Mouse (Mus musculus) CH12.LX (cell line): ENCODE data around the gene Uxs1. TPM values are rescaled to one million over a fixed set of nuclear protein-coding genes. Genes with fewer than 3 reads are reported as not detected.

ENCODE experiments used
- DNase-seq: peaks from one replicate; pipeline ENCODE4 v3.0.0-alpha.2; 2013; ENCODE audit errors: extremely low read depth
- H3K27ac ChIP-seq: 2 replicates; pipeline ENCODE4 v1.5.1; 2012; ENCODE audit warnings: low read depth, mild to moderate bottlenecking, control low read depth, moderate library complexity; ENCODE audit not compliant: insufficient read depth
- H3K27me3 ChIP-seq: replicated peaks from 2 replicates; pipeline ENCODE3; 2012; ENCODE audit warnings: inconsistent platforms
- H3K36me3 ChIP-seq, 2 experiments: replicated peaks in 1 of 2; 2 replicates each; pipeline versions ENCODE3 to v1.6.1; 2012; ENCODE audit warnings: inconsistent platforms in 1 of 2, low read length in 1 of 2, mild to moderate bottlenecking in 1 of 2, mixed read lengths in 1 of 2, moderate library complexity in 1 of 2; ENCODE audit not compliant: control insufficient read depth in 1 of 2, insufficient read depth in 1 of 2
- H3K4me1 ChIP-seq, 2 experiments: 2 replicates each; pipeline ENCODE4 v1.6.1; 2012; ENCODE audit warnings: inconsistent platforms in 1 of 2, moderate library complexity in 1 of 2; ENCODE audit not compliant: insufficient read depth in 2 of 2, control insufficient read depth in 1 of 2
- H3K4me2 ChIP-seq: 2 replicates; pipeline ENCODE4 v1.6.1; 2012; ENCODE audit warnings: low read depth, mild to moderate bottlenecking, control low read depth; ENCODE audit not compliant: poor library complexity, insufficient read depth, severe bottlenecking
- H3K4me3 ChIP-seq, 3 experiments: fragments of 150-350 bp in 1 of 3; sonication (generic) in 1 of 3; replicated peaks in 1 of 3; 2 replicates each; pipeline versions ENCODE3 to v1.5.1; 2011 to 2012; ENCODE audit warnings: low read depth in 2 of 3, low read length in 2 of 3, mild to moderate bottlenecking in 2 of 3, moderate library complexity in 2 of 3, control low read depth in 1 of 3, improper control_type of control experiment in 1 of 3, inconsistent platforms in 1 of 3, mixed read lengths in 1 of 3; ENCODE audit not compliant: poor library complexity in 1 of 3
- H3K79me2 ChIP-seq: replicated peaks from 2 replicates; pipeline ENCODE4 v1.6.1; 2012; ENCODE audit warnings: mild to moderate bottlenecking, moderate library complexity; ENCODE audit not compliant: control insufficient read depth, poor library complexity, insufficient read depth, severe bottlenecking; ENCODE audit errors: extremely low read depth
- H3K9ac ChIP-seq: 2 replicates; pipeline ENCODE4 v1.6.1; 2012; ENCODE audit warnings: low read depth, mild to moderate bottlenecking, control low read depth, moderate library complexity; ENCODE audit not compliant: insufficient read depth
- H3K9me3 ChIP-seq: replicated peaks from 2 replicates; pipeline ENCODE3; 2012; ENCODE audit warnings: low read length, inconsistent platforms, mixed read lengths
- BHLHE40 ChIP-seq: IDR thresholded peaks from 2 replicates; pipeline ENCODE4 v1.6.1; 2011; ENCODE audit warnings: mild to moderate bottlenecking, low read depth, low read length, improper control_type of control experiment
- EP300 ChIP-seq: IDR thresholded peaks from 2 replicates; pipeline ENCODE4 v1.6.1; 2011; ENCODE audit warnings: low read length, improper control_type of control experiment
- GABPA ChIP-seq: IDR thresholded peaks from 2 replicates; pipeline ENCODE4 v1.6.1; 2012; ENCODE audit warnings: low read depth, low read length, improper control_type of control experiment, inconsistent platforms; ENCODE audit not compliant: insufficient replicate concordance
- HCFC1 ChIP-seq: IDR thresholded peaks from 2 replicates; pipeline ENCODE4 v1.6.1; 2012; ENCODE audit warnings: low read depth, mild to moderate bottlenecking, inconsistent platforms, low read length, improper control_type of control experiment
- IRF4 ChIP-seq: IDR thresholded peaks from 2 replicates; pipeline ENCODE4 v1.6.1; 2014; ENCODE audit warnings: low read depth, mild to moderate bottlenecking, inconsistent platforms, low read length, improper control_type of control experiment
- JUN ChIP-seq: IDR thresholded peaks from 2 replicates; pipeline ENCODE4 v1.6.1; 2011; ENCODE audit warnings: low read depth, mild to moderate bottlenecking, low read length, improper control_type of control experiment, moderate library complexity; ENCODE audit not compliant: insufficient read depth
- KAT2A ChIP-seq: IDR thresholded peaks from 2 replicates; pipeline ENCODE4 v1.6.1; 2012; ENCODE audit warnings: low read length, improper control_type of control experiment, inconsistent platforms; ENCODE audit not compliant: insufficient replicate concordance
- MAFK ChIP-seq: IDR thresholded peaks from 2 replicates; pipeline ENCODE4 v1.6.1; 2011; ENCODE audit warnings: low read length, improper control_type of control experiment; ENCODE audit not compliant: insufficient replicate concordance
- PAX5 ChIP-seq: IDR thresholded peaks from 2 replicates; pipeline ENCODE4 v1.6.1; 2012; ENCODE audit warnings: low read length, inconsistent platforms, mixed read lengths
- POLR2AphosphoS2 ChIP-seq: IDR thresholded peaks from 2 replicates; pipeline ENCODE4 v1.6.1; 2011; ENCODE audit warnings: low read depth, low read length, improper control_type of control experiment
- RAD21 ChIP-seq: IDR thresholded peaks from 2 replicates; pipeline ENCODE4 v1.6.1; 2011; ENCODE audit warnings: low read depth, mild to moderate bottlenecking, low read length, improper control_type of control experiment, moderate library complexity
- SMC3 ChIP-seq: IDR thresholded peaks from 2 replicates; pipeline ENCODE4 v1.6.1; 2011; ENCODE audit warnings: low read depth, low read length, improper control_type of control experiment
- TCF12 ChIP-seq: IDR thresholded peaks from 2 replicates; pipeline ENCODE4 v1.6.1; 2014; ENCODE audit warnings: low read depth, mild to moderate bottlenecking, inconsistent platforms, low read length, improper control_type of control experiment
- USF2 ChIP-seq: conservative IDR thresholded peaks from 2 replicates; pipeline ENCODE4 v1.6.1; 2011; ENCODE audit warnings: low read depth, low read length, improper control_type of control experiment
- ZKSCAN1 ChIP-seq: IDR thresholded peaks from 2 replicates; pipeline ENCODE4 v1.6.1; 2012; ENCODE audit warnings: low read depth, inconsistent platforms, low read length, improper control_type of control experiment, borderline replicate concordance
- dilution Hi-C: fragments of 300-500 bp; cut with MboI; formaldehyde crosslinking; loops from 2 replicates; pipeline ENCODE4 v1.14.3; 2020; ENCODE audit warnings: low sequenced_read_pairs; ENCODE audit not compliant: extremely low pct_unique_long_range_greater_than_20kb, extremely low pct_ligation_motif_present
- in situ Hi-C: fragments of 300-500 bp; cut with MboI; formaldehyde crosslinking; loops from 3 replicates; pipeline ENCODE4 v1.14.3; 2019; ENCODE audit warnings: low sequenced_read_pairs, low pct_ligation_motif_present, low pct_unique_long_range_greater_than_20kb, mixed read lengths
- polyA plus RNA-seq: library from polyadenylated mRNA; unstranded; fragments of >175 nt; gene quantifications from 2 replicates; pipeline ENCODE4 v1.2.1, GENCODE M21; 2012; ENCODE audit warnings: low read depth; ENCODE audit not compliant: insufficient read length
- total RNA-seq, 2 experiments: library from RNA; depleted of rRNA; stranded (reverse); fragments of 300-350 nt in 1 of 2; fragments of >200 nt in 1 of 2; gene quantifications; 2 replicates each; pipeline ENCODE4 v1.2.3; 2012 to 2014

Gene Uxs1
- total and polyA plus RNA-seq, 3 experiments: 18.4 to 33.3 (median 31.3) TPM

GRCm38 (mm10) chr1:43820571-43820970, 7.0 kb downstream of the Uxs1 start:
- dilution Hi-C loops: no loop called here
- H3K79me2 ChIP-seq: peaks cover 20% of the 10 kb centered on the region

GRCm38 (mm10) chr1:43819091-43819490, 8.5 kb downstream of the Uxs1 start:
- Histone ChIP-seq H3K27me3 (no peaks in the 10 kb centered on the region), H3K79me2 (peaks cover 23% of the 10 kb centered on the region), H3K4me1 (peaks cover 0 to 48% of the 10 kb centered on the region in 2 experiments; a peak in 2 of 4 replicates), H3K4me3 (no peak overlapping the region), H3K9ac (no peak overlapping the region), H3K9me3 (no peaks in the 10 kb centered on the region), H3K36me3 (peaks cover 0 to 14% of the 10 kb centered on the region in 2 experiments), H3K4me2 (no peak overlapping the region), H3K27ac (no peak overlapping the region)
- no peak for TF ChIP-seq ZKSCAN1
- no peak for TF ChIP-seq POLR2AphosphoS2
- no peak for TF ChIP-seq BHLHE40
- dilution Hi-C loops: no loop called here
- in situ Hi-C loops: no loop called here
- DNase-seq: no peak

More at GRCm38 (mm10) chr1:43820571-43820970, 7.0 kb downstream of the Uxs1 start:
- Histone ChIP-seq H3K36me3 (peaks cover 0 to 23% of the 10 kb centered on the region in 2 experiments), H3K4me2 (no peak overlapping the region), H3K9ac (no peak overlapping the region), H3K27ac (no peak overlapping the region), H3K9me3 (no peaks in the 10 kb centered on the region), H3K4me1 (peaks cover 0 to 60% of the 10 kb centered on the region in 2 experiments; a peak in 2 of 4 replicates), H3K4me3 (no peak overlapping the region), H3K27me3 (no peaks in the 10 kb centered on the region)
- no peak for TF ChIP-seq JUN
- no peak for TF ChIP-seq GABPA
- no peak for TF ChIP-seq MAFK
- TF ChIP-seq EP300: no peak
- TF ChIP-seq KAT2A: no peak
- TF ChIP-seq PAX5: no peak
- TF ChIP-seq IRF4: no peak
- no peak for TF ChIP-seq HCFC1
- no peak for TF ChIP-seq SMC3
- no peak for TF ChIP-seq RAD21
- TF ChIP-seq ZKSCAN1: no peak
- TF ChIP-seq TCF12: no peak
- TF ChIP-seq BHLHE40: no peak
- TF ChIP-seq USF2: no peak
- in situ Hi-C loops: no loop called here
- DNase-seq: no peak
